Mouse (Mus musculus) liver, embryonic 14.5 days (tissue): ENCODE measurements around the gene Snapc1.

ENCODE experiments used
- CTCF ChIP-seq: IDR thresholded peaks from 2 replicates; pipeline ENCODE4 v1.5.1; 2016; ENCODE audit warnings: antibody characterized with exemption, low read depth, control low read depth
- EP300 ChIP-seq: IDR thresholded peaks from 2 replicates; pipeline ENCODE4 v1.6.1; 2016; ENCODE audit warnings: antibody characterized with exemption, low read depth

GRCm38 (mm10) chr12:73996906-73997296 is 32.6 kb downstream of the Snapc1 start:
- TF ChIP-seq CTCF (no peak), EP300 (no peak)
